Comparison of ENCODE assay signal across 7 mouse cellular contexts in genomic region chr4:21776946-21777265, GRCm38 (mm10). TPM values are rescaled to one million over a fixed set of nuclear protein-coding genes. Genes with fewer than 3 reads are reported as not detected.
DNase-seq lines count a peak whose midpoint lies in the region; ATAC-seq lines count a peak whose summit lies in the region.

No protein-coding gene starts in this region.

- 16% methylated on average over 9 of the region's 9 CpGs for WGBS in forebrain, embryonic 10.5 days
- 3% methylated on average over 9 of the region's 9 CpGs for WGBS in liver, embryonic 12.5 days (ENCODE audit: insufficient replicate concordance)

- peaks cover 16% of the 10 kb centered on the region for H3K36me3 ChIP-seq in forebrain, embryonic 10.5 days (replicated peaks)
- H3K36me3 ChIP-seq in liver, embryonic 12.5 days: peaks cover 14% of the 10 kb centered on the region

- H3K9me3 ChIP-seq in forebrain, embryonic 10.5 days: no peaks in the 10 kb centered on the region
- H3K9me3 ChIP-seq in liver, embryonic 12.5 days (replicated peaks): no peaks in the 10 kb centered on the region

- H3K4me3 ChIP-seq in forebrain, embryonic 10.5 days: peak overlapping the region; percentile 85
- peak overlapping the region; percentile 92 for H3K4me3 ChIP-seq in liver, embryonic 12.5 days

- H3K27ac ChIP-seq in forebrain, embryonic 10.5 days: peak overlapping the region; percentile 94; the same call in 1 of the 2 replicates
- H3K27ac ChIP-seq in liver, embryonic 12.5 days: peak overlapping the region; percentile 94

- H3K9ac ChIP-seq in liver, embryonic 12.5 days: peak overlapping the region; percentile 98

- H3K4me2 ChIP-seq in liver, embryonic 12.5 days: peak overlapping the region; percentile 72

- no peaks in the 10 kb centered on the region for H3K27me3 ChIP-seq in forebrain, embryonic 10.5 days (ENCODE audit: poor library complexity, severe bottlenecking)
- no peaks in the 10 kb centered on the region for H3K27me3 ChIP-seq in liver, embryonic 12.5 days (replicated peaks)

- peaks cover 6% of the 10 kb centered on the region; the same call in 1 of the 2 replicates for H3K4me1 ChIP-seq in forebrain, embryonic 10.5 days
- peaks cover 50% of the 10 kb centered on the region for H3K4me1 ChIP-seq in liver, embryonic 12.5 days

- peak; percentile 8 for DNase-seq in retina, embryonic 14.5 days (ENCODE audit: low spot score)
- DNase-seq in retina, postnatal 1 day: no peak
- DNase-seq in forebrain, embryonic 10.5 days (ENCODE audit: extremely low spot score, low spot score): no peak
- DNase-seq in adrenal gland, adult 2 months: no peak
- DNase-seq in c-Kit-positive CD71-positive TER-119-positive erythroid progenitor cells, embryonic 14.5 days (ENCODE audit: low spot score): no peak
- DNase-seq in spleen, postnatal 4 days (ENCODE audit: low spot score in 2 of 2): no peak

- no peak for ATAC-seq in liver, embryonic 12.5 days

RNA-seq across cellular contexts. Expression of gene Tstd3, which starts 9.9 kb away (rescaled TPM):
- polyA plus RNA-seq in forebrain, embryonic 10.5 days (2016; fragmentation: Nextera tagmentation; extraction: Ambion mirVana): 24.3 and 25.2 TPM in 2 replicates
- polyA plus RNA-seq in liver, embryonic 12.5 days (2016; fragmentation: Nextera tagmentation; extraction: Ambion mirVana): 19.5 and 20.6 TPM in 2 replicates
- 10 to 100 TPM in 1 of 2 experiments, 1 to 10 TPM in 1; 8.9 to 12.2 TPM for total RNA-seq in adrenal gland, adult 2 months (2021)
- polyA plus RNA-seq in adrenal gland, adult 2 months (2012; rRNA removed): 0.54 and 0.56 TPM in 2 replicates

RNA-seq across cellular contexts. Expression of gene Usp45, which starts 9.9 kb away (rescaled TPM):
- 12.0 and 12.4 TPM in 2 replicates for polyA plus RNA-seq in forebrain, embryonic 10.5 days (2016; fragmentation: Nextera tagmentation; extraction: Ambion mirVana)
- polyA plus RNA-seq in liver, embryonic 12.5 days (2016; fragmentation: Nextera tagmentation; extraction: Ambion mirVana): 17.3 and 21.3 TPM in 2 replicates
- 10 to 100 TPM; 17.0 to 21.0 TPM for total RNA-seq in adrenal gland, adult 2 months (2021)
- 2.4 and 2.9 TPM in 2 replicates for polyA plus RNA-seq in adrenal gland, adult 2 months (2012; rRNA removed)

RNA-seq across cellular contexts. Expression of gene Ccnc, which starts 49.4 kb away (rescaled TPM):
- polyA plus RNA-seq in forebrain, embryonic 10.5 days (2016; fragmentation: Nextera tagmentation; extraction: Ambion mirVana): 55.7 and 58.9 TPM in 2 replicates
- 27.1 and 29.1 TPM in 2 replicates for polyA plus RNA-seq in liver, embryonic 12.5 days (2016; fragmentation: Nextera tagmentation; extraction: Ambion mirVana)
- total RNA-seq in adrenal gland, adult 2 months (2021): 10 to 100 TPM; 18.5 to 26.9 TPM
- 2.4 and 2.7 TPM in 2 replicates for polyA plus RNA-seq in adrenal gland, adult 2 months (2012; rRNA removed)

Comparison
In these comparisons a context has a peak if more than half of its experiments do, and no peak if none do; other contexts are left out.
1. RNA of gene Tstd3, which starts 9.9 kb away (polyA plus RNA-seq): 24.3 to 25.2 TPM in forebrain, embryonic 10.5 days and 19.5 to 20.6 TPM in liver, embryonic 12.5 days; 0.54 to 0.56 TPM in adrenal gland, adult 2 months; every median in the first group is over 10 times any median in the second.